Mouse (Mus musculus) gonadal fat pad, adult 2 months (tissue): ENCODE data around the gene Aire. TPM values are rescaled to one million over a fixed set of nuclear protein-coding genes. Genes with fewer than 3 reads are reported as not detected.

Experiments
- DNase-seq: peaks from one replicate; pipeline ENCODE4 v3.0.0-alpha.2; 2012; ENCODE audit warnings: low read depth
- polyA plus RNA-seq: library from polyadenylated mRNA; depleted of rRNA; stranded (reverse); fragments of >200 nt; gene quantifications from 2 replicates; pipeline ENCODE4 v1.2.3, GENCODE M21; 2012; rRNA removed

Gene Aire
- polyA plus RNA-seq, 1 experiment: 1.00 TPM

DNA sequence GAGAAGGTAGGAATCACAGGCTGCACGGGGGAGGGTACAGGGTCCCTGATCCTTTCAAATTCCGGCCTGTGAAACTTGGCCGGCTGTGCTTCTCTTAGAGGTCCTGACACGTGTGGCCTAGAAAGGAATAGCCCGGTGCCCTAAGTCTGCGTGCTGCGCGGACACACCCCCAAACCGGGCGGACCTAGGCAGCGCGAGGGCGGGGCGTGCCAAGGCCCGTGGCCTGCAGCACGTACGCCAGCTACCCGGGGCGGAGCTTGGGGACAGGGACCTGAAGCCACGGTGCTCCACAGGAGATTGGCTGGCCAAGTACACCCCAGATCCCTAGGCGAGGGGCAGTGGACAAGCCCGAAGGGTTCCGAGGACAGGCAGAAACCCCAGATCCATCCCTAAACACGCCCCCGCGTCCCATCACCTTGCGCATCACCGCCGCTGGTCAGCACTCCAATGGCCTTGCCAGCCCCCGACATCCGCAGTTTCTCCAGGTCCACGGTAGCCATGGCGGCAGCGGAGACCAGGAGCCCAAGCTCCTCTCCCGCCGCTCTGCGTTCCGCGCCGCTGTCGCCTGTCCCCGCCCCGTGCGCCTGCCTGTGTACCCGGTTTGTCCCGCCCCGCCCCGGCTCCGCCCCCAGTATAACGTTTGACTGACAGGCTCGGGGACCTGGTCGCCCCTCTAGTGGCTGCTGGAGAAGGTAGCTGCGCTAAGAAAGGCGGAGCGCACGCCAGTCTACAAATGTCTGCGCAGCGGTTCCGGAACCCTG is 34.0 kb downstream of the Aire start:
- no peak for DNase-seq

DNA sequence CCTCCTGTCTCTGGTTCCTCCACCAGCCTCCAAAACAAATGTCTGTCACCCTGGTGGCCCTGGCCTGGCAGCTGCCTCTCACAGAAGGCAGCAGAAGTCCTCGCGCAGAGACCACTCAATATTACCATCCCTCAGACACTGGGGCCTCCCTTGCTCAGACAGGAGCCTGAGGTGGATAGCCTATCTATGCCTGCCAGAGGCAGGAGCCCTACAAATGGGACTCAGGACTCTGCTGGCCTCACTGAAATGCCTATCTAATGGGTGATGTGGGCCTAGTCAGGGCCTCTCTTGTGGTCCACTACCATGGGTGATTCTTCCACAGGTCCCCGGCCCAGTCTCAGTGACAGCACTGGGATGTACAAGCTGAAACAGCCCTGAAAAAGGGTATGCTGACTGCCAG is 35.2 kb downstream of the Aire start:
- no peak for DNase-seq

- no peak for DNase-seq
Observed at GRCm38 (mm10) chr10:78007203-78007602, 36.2 kb downstream of the Aire start.

DNA sequence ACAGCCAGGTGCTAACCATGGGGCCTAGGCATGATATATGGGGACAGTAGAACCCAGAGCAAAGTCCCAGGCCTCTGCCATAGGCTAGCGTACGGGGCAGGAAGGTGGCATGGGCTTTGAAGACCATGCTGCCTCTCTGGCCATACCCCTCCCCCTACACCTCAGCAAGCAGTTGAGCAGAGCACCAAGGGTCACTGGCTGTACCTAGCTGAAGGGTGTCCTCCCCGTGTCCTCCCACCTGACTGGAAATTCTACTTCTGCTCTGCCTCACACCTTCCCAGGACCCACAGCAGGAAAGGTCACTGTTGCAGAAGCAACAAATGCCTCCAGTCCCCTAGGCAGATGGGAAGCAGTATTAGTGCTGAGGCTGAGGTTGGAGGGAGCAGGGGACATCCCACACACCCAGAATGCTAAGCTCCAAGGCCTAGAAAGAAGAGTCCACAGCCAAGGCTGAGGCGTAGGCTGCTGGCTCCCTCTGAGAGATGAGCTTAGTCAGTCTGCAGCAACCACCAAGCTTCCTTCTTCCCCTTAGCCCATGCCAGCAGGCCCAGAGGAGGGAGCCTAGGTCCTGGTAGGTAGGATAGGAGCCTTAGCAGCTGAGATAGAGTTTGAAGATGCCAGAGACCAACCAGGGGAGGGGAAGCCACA is 37.5 kb downstream of the Aire start:
- no peak for DNase-seq

DNA sequence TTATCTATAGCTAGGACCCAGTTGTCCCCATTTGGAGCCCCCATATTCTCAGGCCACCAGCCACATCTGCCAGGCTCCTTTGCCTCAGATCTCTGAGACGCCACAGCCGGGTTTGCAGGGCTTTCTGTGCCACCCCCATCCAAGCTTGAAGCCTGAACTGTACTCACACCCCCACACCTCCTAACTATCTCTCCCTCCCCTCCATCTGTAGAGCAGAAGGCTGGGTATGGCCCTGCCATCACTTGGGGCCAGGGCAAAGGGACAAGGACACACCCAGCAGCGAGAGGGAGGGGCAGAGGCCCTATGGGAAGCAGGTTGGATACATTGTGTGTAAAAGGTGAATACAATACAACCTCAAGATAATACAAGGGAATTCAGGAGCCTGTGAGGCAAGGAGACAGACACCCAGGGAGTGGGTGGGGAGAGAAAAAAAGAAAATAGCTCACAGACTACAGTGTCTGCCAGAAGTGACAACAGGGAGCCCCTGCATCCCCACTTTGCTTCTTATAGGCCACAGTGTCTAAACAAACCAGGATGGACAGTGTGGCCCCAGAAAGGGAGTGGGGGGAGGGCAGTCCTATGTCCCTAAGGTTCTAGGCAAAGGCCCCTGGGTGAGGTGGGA is 38.8 kb downstream of the Aire start:
- no peak for DNase-seq

DNA sequence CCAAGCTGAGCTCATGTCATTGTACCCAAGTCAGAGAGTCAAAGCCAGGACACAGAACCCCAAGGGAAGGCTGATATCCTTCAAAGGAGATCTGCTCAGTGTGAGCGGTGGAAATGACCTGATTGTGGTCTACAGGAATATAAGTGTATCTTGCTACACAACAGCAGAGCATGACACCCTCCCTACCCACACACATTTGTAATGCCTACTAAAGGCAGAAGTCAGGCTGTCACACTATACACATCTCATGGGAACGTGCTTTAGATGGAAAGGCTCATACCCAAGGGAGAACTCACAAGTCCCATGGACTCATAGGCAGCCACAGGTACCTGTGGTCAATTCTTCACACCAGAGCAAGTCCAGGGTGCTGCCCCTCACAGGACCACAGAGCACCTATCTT is 41.1 kb downstream of the Aire start:
- DNase-seq: no peak

GRCm38 (mm10) chr10:78001796-78002195 is 41.6 kb downstream of the Aire start:
- DNase-seq: no peak

- DNase-seq: no peak
Observed at GRCm38 (mm10) chr10:78000200-78000599, 43.2 kb downstream of the Aire start.

DNA sequence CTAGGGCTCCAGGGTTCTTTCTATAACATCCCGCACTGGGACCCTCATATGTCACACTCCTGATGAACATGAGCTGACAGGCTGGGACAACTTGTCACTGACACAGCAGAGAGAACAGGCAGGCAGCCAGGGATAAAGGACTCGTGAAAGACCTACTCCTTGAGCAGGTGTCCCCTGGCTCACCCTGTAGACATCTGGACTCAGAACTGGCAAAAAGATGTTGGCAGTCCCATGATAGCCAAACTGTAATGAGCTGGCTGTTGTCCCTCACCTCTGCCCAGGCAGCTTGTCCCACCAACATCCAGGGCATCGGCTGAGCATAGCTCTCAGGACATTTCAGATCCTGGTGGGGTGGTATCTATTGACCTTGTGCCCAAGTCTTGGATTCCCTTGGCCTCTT is 47.8 kb downstream of the Aire start:
- DNase-seq: no peak

DNA sequence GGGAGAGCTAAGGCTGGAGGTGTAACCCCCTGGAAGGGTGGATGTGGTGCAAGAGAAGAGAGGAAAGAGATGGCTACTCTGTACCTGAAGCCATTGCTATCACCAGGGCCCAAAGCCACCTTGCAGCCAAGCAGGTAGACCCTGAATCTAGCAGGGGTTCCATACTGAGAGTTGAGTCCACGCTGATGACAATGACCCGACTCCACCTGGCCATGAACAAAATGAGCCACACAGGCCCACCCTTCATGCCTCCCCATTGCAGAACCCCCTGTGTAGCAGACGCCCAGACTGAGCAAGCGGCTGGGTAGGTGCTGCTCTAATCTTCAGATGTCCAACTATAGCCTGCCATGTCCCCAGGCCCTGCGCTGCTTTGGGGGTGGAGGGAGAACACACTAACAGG is 57.6 kb downstream of the Aire start:
- DNase-seq: no peak

- no peak for DNase-seq
Observed at GRCm38 (mm10) chr10:77984660-77985059, 58.8 kb downstream of the Aire start.

Other genes starting within 250 kb of the Aire start
- not detected in 2 replicates for gene Gm9639, start 248.5 kb downstream of the Aire start, polyA plus RNA-seq
- gene Gm19668, start 244.5 kb downstream of the Aire start, polyA plus RNA-seq: not detected in 2 replicates
- gene Gm9507, start 231.8 kb downstream of the Aire start, polyA plus RNA-seq: not detected in 2 replicates
- gene Gm2696, start 228.9 kb downstream of the Aire start, polyA plus RNA-seq: not detected in 2 replicates
- not detected in 2 replicates for gene Krtap10-4, start 216.5 kb downstream of the Aire start, polyA plus RNA-seq
- 0.11 TPM in 1 of 2 replicates, not detected in the other for gene Krtap10-10, start 207.7 kb downstream of the Aire start, polyA plus RNA-seq
- not detected in 2 replicates for gene Gm36176, start 196.8 kb downstream of the Aire start, polyA plus RNA-seq
- gene Gm10318, start 190.8 kb downstream of the Aire start, polyA plus RNA-seq: not detected in 2 replicates
- gene Gm3285, start 181.6 kb downstream of the Aire start, polyA plus RNA-seq: not detected in 2 replicates
- gene Lrrc3, start 141.1 kb downstream of the Aire start, polyA plus RNA-seq: 6.6 and 7.8 TPM in 2 replicates
- gene Trpm2, start 73.0 kb downstream of the Aire start, polyA plus RNA-seq: 1.1 and 2.1 TPM in 2 replicates
- gene 1810043G02Rik, start 65.1 kb downstream of the Aire start, polyA plus RNA-seq: 54.7 and 66.3 TPM in 2 replicates
- 115 and 175 TPM in 2 replicates for gene Pfkl, start 33.5 kb downstream of the Aire start, polyA plus RNA-seq
- 1.2 and 6.6 TPM in 2 replicates for gene Dnmt3l, start 1.7 kb downstream of the Aire start, polyA plus RNA-seq
- 25.3 and 31.3 TPM in 2 replicates for gene Icosl, start 25.7 kb upstream of the Aire start, polyA plus RNA-seq
- 111 and 126 TPM in 2 replicates for gene D10Jhu81e, start 126.2 kb upstream of the Aire start, polyA plus RNA-seq
- 7.9 and 9.8 TPM in 2 replicates for gene Pwp2, start 141.5 kb upstream of the Aire start, polyA plus RNA-seq
- gene Trappc10, start 201.0 kb upstream of the Aire start, polyA plus RNA-seq: 62.3 and 76.1 TPM in 2 replicates